Mouse (Mus musculus) ovary, adult 10 weeks (tissue): Measurements from ENCODE around the gene AI854703. TPM values are rescaled to one million over a fixed set of nuclear protein-coding genes. Genes with fewer than 3 reads are reported as not detected.

Experiments used
- polyA plus RNA-seq: library from polyadenylated mRNA; stranded (reverse); fragments of 350-450 nt; fragmentation: Illumina TruSeq; extraction: RNeasy Lipid Tissue Mini Kit (QIAGEN cat#74804); gene quantifications from one replicate; pipeline ENCODE4 v1.2.3, GENCODE M21; 2014

AI854703 gene
- 0.86 TPM for polyA plus RNA-seq

GRCm38 (mm10) chr6:48626464-48626863 lies at the start of gene AI854703:
Gene AI854703 (plus strand): TSS chr6:48626764.

GRCm38 (mm10) chr6:48589194-48589750 lies 37.3 kb upstream of the AI854703 start, which contains the start of gene Gm45021:
Gene Gm45021 (plus strand): TSS chr6:48589610.

GRCm38 (mm10) chr6:48593158-48594042 lies 33.2 kb upstream of the AI854703 start, which contains the start of the genes Repin1 and Gm44965:
Gene Repin1 (plus strand): TSS chr6:48593883.
Gene Gm44965 (plus strand): TSS chr6:48593941.

GRCm38 (mm10) chr6:48601271-48602079 lies 25.1 kb upstream of the AI854703 start, which contains the start of gene Zfp775:
Gene Zfp775 (plus strand): TSS chr6:48602063.

GRCm38 (mm10) chr6:48646995-48647394 lies 20.4 kb downstream of the AI854703 start, which contains the start of gene Gimap8:
Gene Gimap8 (plus strand): TSS chr6:48647234.

GRCm38 (mm10) chr6:48675931-48676859 lies 49.6 kb downstream of the AI854703 start, which contains the start of gene Gimap9:
Gene Gimap9 (plus strand): TSS chr6:48676129.

Other genes with a start within 250 kb of the AI854703 start
- 7.1 TPM for gene Krba1, start 231.2 kb upstream of the AI854703 start, polyA plus RNA-seq
- gene Zfp467, start 180.9 kb upstream of the AI854703 start, polyA plus RNA-seq: 14.8 TPM
- not detected for gene Sspo, start 178.5 kb upstream of the AI854703 start, polyA plus RNA-seq
- 53.1 TPM for gene Atp6v0e2, start 89.1 kb upstream of the AI854703 start, polyA plus RNA-seq
- gene Lrrc61, start 72.0 kb upstream of the AI854703 start, polyA plus RNA-seq: 4.6 TPM
- 9.9 TPM for gene Rarres2, start 54.0 kb upstream of the AI854703 start, polyA plus RNA-seq
- gene Gm45021, start 37.2 kb upstream of the AI854703 start, polyA plus RNA-seq: not detected
- gene Repin1, start 32.9 kb upstream of the AI854703 start, polyA plus RNA-seq: 17.6 TPM
- gene Gm44965, start 32.8 kb upstream of the AI854703 start, polyA plus RNA-seq: not detected
- gene Zfp775, start 24.7 kb upstream of the AI854703 start, polyA plus RNA-seq: 0.46 TPM
- 10.5 TPM for gene Gimap8, start 20.5 kb downstream of the AI854703 start, polyA plus RNA-seq
- gene Gimap9, start 49.4 kb downstream of the AI854703 start, polyA plus RNA-seq: 23.7 TPM
- gene Gimap4, start 57.8 kb downstream of the AI854703 start, polyA plus RNA-seq: 67.1 TPM
- 42.7 TPM for gene Gimap6, start 81.5 kb downstream of the AI854703 start, polyA plus RNA-seq
- gene Gm28053, start 91.8 kb downstream of the AI854703 start, polyA plus RNA-seq: not detected
- 0.63 TPM for gene Gimap7, start 91.9 kb downstream of the AI854703 start, polyA plus RNA-seq
- gene Gimap1, start 112.3 kb downstream of the AI854703 start, polyA plus RNA-seq: 0.83 TPM
- gene Gimap5, start 119.4 kb downstream of the AI854703 start, polyA plus RNA-seq: 4.7 TPM
- 2.7 TPM for gene Gimap3, start 144.1 kb downstream of the AI854703 start, polyA plus RNA-seq
- gene Tmem176a, start 214.2 kb downstream of the AI854703 start, polyA plus RNA-seq: 202 TPM
- gene Tmem176b, start 214.7 kb downstream of the AI854703 start, polyA plus RNA-seq: 45.4 TPM
- gene Aoc1, start 246.1 kb downstream of the AI854703 start, polyA plus RNA-seq: 3.1 TPM